Mouse (Mus musculus) heart, postnatal 36 days (tissue): Measurements from ENCODE around the gene Eme2. TPM values are rescaled to one million over a fixed set of nuclear protein-coding genes. Genes with fewer than 3 reads are reported as not detected.

ENCODE experiments used
- DNase-seq, 2 experiments: peaks; one replicate each; pipeline ENCODE4 v3.0.0; 2021 to 2022
- intact Hi-C: fragments of 180-260 bp; cut with DNase I; formaldehyde crosslinking; loops from one replicate; pipeline ENCODE4 v1.15.1; 2025
- total RNA-seq, 2 experiments: library from RNA; stranded (reverse); gene quantifications; 2 replicates each; pipeline ENCODE4 v1.2.3; 2021

Eme2 gene
- total RNA-seq, 2 experiments from 2014 or later: 18.8 to 19.0 TPM

DNA sequence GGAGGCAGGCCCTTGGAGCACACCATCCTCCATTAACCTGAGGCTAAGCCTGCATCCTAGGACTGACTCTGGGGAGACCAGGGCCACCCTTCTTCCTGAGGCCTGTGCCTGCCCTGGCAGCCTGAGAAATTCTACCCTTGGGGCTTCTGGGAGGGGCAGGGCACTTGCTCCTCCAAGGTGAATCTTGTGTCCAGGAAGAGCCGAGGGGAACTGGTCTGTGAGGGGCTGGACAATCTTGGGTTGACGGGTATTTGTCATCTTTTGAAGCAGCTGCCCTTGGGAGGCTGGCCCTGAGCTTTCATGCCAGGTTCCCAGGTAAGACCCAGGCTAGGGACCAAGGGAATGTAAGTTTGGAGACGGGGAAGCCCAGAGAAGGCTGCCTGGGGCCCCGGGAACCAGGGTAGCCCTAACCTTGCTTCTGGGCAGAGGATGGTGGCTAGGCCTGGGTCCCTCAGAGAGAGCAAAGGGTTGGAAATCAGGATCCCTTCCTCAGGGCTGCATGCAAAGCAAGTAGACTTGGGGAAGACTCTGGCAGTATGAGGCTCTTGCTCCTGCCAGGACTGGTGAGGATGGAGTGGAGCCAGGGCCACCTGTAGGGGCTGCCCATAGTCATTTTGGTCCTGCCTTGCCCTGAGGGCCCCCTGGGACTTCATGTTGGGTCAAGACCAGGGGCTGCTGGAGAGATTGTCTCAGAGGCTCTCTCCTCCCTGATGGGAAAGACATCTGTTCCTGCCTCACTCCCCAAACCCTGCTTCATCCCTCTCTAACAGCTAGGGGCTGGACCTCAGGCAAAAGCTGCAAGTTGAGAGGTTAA, 3.4 kb upstream of the Eme2 start:
- intact Hi-C loops: loop anchor here (10.0 kb wide), 1 partner anchor 483 kb away; the partner anchor contains the start of gene Rnps1
- no peak for DNase-seq

DNA sequence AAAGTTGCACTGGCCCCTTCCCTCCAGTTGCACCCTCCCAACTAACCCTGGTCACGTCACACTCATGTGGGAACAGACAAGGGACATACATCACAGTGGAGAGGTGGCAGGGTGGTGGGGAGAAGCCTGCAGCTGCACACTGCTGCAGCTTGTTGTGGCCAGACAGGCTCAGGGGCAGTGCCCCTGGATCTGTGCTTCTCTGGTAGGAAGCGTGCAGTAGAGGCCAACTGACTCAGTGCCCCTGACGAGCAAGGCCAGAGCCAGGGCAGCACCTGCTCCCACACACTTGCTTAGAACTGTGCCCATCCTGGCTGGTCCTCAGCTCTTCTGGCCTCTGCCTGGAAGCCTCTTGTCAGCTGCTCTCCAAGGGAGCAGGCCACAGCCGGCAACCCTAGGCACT, 2.7 kb upstream of the Eme2 start:
- DNase-seq: no peak
- intact Hi-C loops: loop anchor here (10.0 kb wide), 1 partner anchor 483 kb away; the partner anchor contains the start of gene Rnps1

DNA sequence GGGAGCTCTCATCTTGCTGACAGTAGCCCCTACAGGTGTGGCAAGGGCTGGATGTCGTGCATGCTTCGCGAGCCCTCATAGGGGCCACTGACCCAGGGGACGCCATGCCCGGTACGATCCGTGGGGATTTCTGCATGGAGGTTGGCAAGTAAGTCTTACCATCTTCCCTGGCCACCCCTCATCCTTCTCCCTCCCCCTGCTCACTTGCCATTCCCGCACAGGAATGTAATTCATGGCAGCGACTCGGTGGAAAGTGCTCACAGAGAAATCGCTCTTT, 2.0 kb upstream of the Eme2 start:
- intact Hi-C loops: loop anchor here (10.0 kb wide), 1 partner anchor 482 kb away; the partner anchor contains the start of gene Rnps1
- DNase-seq: no peak

DNA sequence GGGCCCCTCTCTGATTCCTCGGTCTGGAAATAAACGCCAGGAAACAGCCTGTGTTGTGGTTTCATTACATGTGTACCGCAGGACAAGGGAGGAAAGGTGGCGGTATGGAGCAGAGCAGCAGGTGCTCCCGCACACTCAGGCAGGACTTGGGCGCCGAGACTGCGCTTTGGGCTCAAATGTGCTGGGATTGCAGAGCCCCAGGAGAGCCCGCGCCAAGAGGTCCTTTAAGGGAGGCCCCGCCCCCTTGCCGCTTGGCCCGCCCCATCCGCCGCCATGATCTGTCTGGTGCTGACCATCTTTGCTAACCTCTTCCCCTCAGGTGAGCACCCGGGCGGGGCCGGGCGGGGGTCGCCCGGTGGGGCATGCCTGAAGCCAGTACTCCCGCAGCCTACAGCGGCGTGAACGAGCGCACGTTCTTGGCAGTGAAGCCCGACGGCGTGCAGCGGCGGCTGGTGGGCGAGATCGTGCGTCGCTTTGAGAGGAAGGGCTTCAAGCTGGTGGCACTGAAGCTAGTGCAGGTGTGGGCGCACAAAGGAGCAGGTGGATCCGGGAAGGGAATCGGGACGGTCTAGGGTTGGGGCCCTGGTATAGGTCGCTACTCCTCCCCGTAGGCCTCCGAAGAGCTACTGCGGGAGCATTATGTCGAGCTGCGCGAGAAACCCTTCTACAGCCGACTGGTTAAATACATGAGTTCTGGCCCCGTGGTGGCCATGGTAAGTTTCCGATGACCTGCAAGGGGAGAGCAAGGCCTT, 1.5 kb upstream of the Eme2 start, which contains the start of gene Nme3:
Nme3 (plus strand) TSS at position 260 of the 752 bp plus-strand sequence.
- intact Hi-C loops: loop anchor here (10.0 kb wide), 1 partner anchor 482 kb away; the partner anchor contains the start of gene Rnps1
- peak; percentile 75 for DNase-seq

DNA sequence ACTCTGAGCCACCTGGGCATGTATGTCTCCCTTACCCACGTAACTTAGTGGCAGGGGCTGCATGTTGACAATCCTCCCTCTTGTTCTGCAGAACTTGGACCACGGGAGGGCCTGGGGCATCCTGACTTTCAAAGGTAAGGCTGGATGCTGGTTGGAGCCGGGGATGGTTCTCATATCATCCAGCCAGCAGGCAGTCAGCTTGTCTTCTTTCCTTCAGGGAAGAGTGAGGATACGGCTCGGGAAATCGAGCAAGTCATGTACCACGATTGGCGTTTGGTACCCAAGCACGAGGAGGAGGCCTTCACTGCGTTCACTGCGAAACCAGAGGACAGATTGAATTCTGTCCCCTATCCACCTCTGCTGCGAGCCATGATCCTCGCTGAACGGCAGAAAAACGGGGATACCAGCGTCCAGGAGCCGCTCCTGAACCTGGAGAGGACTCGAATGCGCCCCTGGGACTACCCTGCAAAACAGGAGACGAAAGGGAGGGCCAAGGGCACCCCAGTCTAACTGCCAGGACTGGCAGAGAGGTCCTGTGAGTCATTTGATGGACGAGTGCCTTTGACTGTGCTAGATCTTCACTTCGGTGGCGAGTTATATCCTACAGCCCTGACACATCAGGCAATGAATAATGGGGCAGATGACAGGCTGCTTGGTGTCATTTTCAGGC, 819 bp upstream of the Eme2 start:
- DNase-seq: no peak

DNA sequence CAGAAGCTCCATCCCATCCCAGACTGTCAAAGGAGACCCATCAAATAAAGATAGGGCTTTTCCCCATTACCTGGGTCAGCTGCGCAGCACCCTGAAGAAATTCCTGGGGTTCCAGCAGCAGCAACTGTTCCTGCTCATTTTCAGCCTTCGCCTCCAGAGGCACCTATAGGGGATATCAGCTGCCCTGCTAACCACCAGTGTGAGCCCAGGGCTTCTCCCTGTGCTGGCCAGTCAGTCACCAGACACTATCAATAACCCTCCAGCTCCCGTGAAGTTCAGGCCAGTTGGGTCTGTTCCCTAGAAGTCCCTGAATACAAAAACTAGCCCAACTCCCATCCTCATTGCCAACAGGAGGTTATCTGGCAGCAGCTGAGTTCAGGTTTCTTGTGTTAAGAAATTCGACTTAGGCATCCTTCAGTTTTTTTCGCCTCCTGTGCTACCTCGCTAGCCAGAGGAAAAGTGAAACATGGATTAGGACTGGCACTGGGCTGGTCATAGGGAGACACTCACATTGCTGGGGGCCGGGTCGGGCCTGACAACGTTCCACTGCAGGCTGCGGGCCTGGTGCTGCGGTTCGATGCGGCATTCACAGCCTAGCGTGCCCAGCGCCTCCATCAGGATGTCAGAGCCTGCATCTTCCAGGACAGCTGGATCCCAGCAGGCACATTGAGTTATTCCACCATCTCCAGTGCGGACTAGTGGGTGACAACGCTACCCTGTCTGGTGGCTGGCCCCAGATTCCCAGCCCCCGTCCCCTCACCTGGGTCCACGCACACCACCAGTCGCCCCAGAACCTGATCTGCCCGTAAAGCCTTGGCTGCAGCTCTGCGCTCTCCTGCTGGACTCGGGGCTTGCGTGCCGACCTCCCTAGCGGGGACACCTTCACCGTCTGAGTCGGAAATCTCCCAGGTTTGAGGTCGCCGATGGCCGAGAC, 559 bp downstream of the Eme2 start:
- intact Hi-C loops: loop anchor here (10.0 kb wide), 1 partner anchor 480 kb away; the partner anchor contains the start of gene Rnps1
- no peak for DNase-seq

More for the DNA sequence above, 819 bp upstream of the Eme2 start:
- intact Hi-C loops: loop anchor here (10.0 kb wide), 1 partner anchor 481 kb away; the partner anchor contains the start of gene Rnps1

DNA sequence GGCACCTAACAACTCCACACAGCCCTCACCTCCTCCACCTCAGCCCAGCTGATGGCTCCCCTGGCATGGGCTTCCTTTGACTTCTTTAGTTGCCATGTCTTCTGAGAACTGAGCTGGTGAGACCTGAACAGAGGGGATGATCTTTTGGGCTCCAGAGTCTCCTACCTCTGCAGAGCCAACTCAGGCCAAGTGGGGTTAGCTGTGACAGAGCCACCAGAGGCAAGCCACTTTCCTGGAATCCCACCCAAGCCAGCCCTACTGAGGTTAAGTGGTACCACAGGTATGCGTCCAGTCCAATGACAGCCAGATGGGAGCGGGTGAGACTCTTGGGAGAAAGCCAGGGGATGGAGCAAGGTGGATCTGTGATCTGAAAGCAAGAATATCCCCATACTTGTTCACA, 1.6 kb downstream of the Eme2 start:
- no peak for DNase-seq
- intact Hi-C loops: loop anchor here (10.0 kb wide), 1 partner anchor 478 kb away; the partner anchor contains the start of gene Rnps1

DNA sequence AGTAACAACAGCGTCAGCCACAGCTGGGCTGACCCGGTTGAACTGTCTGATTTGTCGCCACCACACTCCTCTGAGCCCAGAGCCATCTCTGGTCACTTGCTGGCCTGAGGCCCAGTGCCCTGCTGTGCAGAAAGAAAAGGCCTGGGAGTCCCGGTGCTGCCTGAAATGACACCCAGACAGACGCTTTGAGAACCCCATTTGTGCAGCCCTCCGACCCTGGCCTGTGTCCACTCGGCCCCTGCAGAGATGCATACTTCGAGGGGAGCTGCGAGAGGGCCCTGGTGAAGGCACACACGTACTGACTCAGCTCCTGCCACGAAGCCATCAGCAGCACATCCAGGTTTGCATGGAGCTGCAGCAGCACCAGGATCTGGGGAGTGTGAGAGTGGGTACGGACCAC, 2.1 kb downstream of the Eme2 start:
- intact Hi-C loops: loop anchor here (10.0 kb wide), 1 partner anchor 478 kb away; the partner anchor contains the start of gene Rnps1
- no peak for DNase-seq

- intact Hi-C loops: loop anchor here (10.0 kb wide), 1 partner anchor 477 kb away; the partner anchor contains the start of gene Rnps1
- no peak for DNase-seq
Observed at GRCm38 (mm10) chr17:24891321-24891720, 3.6 kb downstream of the Eme2 start.

DNA sequence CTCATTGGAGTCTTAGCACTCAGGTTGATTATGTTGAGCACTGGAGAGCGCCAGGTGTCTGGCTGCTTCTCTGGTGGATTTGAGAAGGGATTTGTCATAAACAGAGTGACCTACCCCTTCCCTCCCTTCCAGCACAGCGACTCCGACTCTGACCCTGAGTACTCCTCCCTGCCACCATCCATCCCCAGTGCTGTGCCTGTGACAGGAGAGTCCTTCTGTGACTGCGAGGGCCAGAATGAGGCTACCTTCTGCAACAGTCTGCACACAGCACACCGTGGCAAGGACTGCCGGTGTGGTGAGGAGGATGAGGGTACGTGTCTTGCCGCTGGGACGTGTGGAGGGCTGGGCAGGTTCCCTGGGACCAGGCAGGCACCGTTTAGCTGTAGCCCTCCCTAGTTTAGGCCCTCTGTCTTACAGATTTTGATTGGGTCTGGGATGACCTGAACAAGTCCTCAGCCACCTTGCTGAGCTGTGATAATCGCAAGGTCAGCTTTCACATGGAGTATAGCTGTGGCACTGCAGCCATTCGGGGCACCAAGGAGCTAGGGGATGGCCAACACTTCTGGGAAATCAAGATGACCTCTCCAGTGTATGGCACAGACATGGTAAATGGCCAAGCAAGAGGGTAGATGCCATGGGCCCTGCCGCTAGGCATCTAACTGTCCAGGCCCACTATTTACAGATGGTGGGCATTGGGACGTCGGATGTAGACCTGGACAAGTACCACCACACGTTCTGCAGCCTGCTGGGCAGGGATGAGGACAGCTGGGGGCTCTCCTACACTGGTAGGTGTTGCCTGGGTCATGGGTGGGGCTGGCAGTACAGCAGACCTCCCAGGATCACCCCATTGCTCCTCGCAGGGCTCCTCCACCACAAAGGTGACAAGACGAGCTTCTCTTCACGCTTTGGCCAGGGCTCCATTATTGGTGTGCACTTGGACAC, 4.5 kb downstream of the Eme2 start:
- intact Hi-C loops: loop anchor here (10.0 kb wide), 1 partner anchor 476 kb away; the partner anchor contains the start of gene Rnps1
- DNase-seq: no peak

- DNase-seq: no peak
- intact Hi-C loops: no loop called here
Observed at GRCm38 (mm10) chr17:24888862-24889261, 6.0 kb downstream of the Eme2 start.

DNA sequence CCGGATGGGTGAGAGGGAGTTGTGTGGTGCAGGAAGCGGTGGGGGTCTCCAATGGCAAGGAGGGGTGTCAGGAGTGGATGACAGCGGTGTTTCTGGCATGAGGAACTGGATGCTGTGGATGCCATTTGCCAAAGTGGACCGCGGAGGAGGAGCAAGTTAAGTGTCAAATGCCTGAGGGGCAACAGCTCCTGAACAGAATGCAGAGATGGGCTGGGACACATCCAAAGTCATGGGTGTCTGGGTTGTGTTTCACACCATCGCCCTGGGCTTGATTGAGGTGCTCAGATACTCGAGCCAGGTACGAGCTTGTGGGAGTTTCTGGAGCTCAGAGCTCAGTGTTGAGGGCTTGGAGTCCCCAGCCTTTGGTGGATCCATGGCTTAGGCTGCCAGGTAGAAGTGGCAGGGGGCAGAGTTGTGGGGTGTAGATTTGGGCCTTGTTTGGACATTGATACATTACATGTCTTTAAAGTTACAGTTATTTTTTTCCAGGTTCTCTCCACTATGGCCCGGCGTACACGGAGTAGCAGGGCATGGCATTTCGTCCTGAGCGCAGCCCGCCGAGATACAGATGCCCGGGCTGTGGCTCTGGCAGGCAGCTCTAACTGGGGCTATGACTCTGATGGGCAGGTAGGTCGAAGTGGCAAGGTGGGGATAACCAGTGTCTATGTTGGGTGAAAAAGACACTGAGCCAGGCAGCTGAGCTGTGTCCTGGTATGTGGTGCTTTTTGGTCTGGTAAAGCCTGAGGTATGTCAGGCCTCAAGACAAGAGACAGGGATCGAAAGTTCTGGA, 7.4 kb downstream of the Eme2 start:
- DNase-seq: no peak
- intact Hi-C loops: loop anchor here (2.0 kb wide), 1 partner anchor 37 kb away; the partner anchor contains the start of gene Fahd1

DNA sequence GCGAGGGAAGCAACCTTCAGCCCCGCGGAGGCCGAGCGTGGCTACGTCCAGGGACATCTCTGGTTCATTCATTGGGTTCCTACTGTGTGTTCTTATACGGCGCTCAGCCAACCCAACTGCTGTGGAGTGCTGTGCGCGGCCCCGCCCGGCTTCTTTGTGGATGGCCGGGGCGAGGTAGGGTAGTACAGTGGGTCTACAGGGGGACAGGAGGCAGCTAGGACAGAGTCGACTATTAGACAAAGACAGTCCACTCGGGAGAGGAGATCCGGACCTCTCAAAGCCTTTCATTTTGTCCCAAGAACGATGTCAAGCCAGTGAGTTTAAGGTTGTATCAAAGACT, 8.0 kb downstream of the Eme2 start:
- DNase-seq: no peak
- intact Hi-C loops: loop anchor here (2.0 kb wide), 1 partner anchor 36 kb away; the partner anchor contains the start of gene Fahd1

DNA sequence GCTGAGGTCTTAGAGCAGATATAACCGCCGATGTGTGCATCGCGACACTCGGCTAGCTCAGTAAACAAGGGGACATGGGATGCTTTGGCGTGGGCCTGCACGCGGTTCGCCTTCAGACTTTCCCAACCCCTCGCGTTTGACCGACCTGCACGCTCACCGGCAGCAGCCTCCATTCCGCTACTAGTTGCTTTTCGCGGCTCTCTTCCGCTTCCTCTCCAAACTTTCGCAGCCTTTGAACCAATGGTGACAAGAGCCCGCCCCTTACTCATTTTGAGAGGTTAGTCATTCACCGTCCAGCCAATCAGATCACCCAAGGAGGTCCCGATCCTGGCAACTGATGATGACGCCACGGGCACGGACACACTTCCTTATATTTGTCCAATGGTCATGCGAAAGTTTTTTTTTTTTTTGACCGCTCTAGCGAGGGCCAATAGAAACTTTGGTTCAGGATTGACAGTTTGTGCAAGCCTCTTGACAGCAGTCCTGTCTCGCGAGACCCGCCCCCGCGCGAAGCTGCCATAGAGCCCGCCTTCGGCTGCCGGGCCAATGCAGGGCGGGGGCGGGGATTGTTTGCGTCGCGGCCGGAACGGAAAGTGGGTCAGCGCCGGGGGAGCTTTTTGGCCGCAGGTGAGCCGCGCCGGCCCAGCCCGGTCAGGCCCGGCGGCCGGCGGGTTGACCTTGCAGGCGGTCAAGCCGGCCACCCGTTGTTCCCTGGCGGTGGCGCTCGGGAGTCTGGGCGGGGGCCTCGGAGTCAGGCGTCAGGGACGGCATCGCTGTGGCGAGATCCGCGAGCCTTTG, 8.6 kb downstream of the Eme2 start, which contains the start of the genes Nubp2 and Spsb3:
Nubp2 (minus strand) TSS at position 216 of the 798 bp plus-strand sequence.
Spsb3 (plus strand) TSS at position 510 of the 798 bp plus-strand sequence.
- peak; percentile 93 to 96 for DNase-seq
- intact Hi-C loops: loop anchor here (2.0 kb wide), 1 partner anchor 36 kb away; the partner anchor contains the start of gene Fahd1

- intact Hi-C loops: loop anchor here (2.0 kb wide), 1 partner anchor 35 kb away; the partner anchor contains the start of gene Fahd1
- no peak for DNase-seq
Observed at GRCm38 (mm10) chr17:24885356-24886133, 9.3 kb downstream of the Eme2 start.

DNA sequence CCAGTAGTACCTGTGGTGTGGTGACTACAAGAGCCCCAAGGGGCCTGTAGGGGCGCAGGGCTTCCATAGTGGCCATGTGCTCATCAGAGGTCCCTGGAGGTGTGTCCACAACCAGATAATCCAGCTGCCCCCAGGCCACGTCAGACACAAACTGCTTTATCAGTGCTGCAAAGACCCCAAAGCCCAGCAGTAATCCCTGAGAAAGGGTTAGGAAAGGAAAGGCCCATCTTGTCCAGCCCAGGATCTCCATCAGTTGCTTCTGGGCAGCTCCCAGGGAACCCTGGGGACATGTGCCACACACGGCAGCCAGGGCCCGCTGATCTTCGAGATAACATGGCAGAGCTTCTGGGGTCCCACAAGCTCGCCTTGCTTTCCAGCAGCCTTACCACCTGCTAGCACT, 10.5 kb downstream of the Eme2 start:
- intact Hi-C loops: loop anchor here (5.0 kb wide), 1 partner anchor 137 kb away; no protein-coding TSS in a partner anchor
- DNase-seq: no peak
